12 mouse cellular contexts compared by ENCODE assay signal in the genomic region with DNA sequence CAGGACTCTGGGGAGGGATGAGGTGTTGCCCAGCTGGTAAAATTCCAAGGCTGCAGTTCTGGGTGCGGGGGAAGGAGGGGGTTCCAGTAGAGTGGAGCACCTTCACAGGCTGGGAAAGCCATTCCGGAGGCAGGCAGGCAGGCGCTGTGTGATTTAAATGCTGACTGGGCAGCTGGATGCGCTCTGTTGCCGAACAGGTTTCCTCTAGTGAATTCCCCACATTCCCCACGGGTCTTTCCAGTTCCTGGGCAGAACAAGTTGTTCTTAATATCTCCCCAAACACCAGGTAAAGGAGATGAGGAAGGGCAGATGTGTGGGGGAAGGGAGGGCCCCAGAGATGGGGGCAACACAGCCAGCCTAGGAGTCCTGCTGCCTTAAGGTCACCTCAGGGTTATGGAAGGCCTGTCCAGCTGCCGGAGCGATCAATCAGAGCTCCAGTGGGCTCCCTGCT. TPM values are rescaled to one million over a fixed set of nuclear protein-coding genes. Genes with fewer than 3 reads are reported as not detected.
DNase-seq lines count a peak whose midpoint lies in the region; ATAC-seq lines count a peak whose summit lies in the region.
"Had no signal": no experiment of that assay in that cellular context is flagged by ENCODE, and none has a peak within 500 bp of the region (broad histone marks: within the 10 kb centered on the region; RNA-seq: fewer than 3 reads in every experiment).

No protein-coding gene starts in this region.

- no peak overlapping the region for H3K27ac ChIP-seq in neural tube, embryonic 15.5 days (replicated peaks)
- H3K27ac ChIP-seq in kidney, embryonic 15.5 days: peak overlapping the region; percentile 78
- H3K27ac ChIP-seq: intestine, embryonic 15.5 days; liver, embryonic 15.5 days had no signal

- H3K4me1 ChIP-seq in neural tube, embryonic 15.5 days: peaks cover 12% of the 10 kb centered on the region; the same call in 1 of the 2 replicates
- H3K4me1 ChIP-seq in kidney, embryonic 15.5 days: peaks cover 25% of the 10 kb centered on the region
- H3K4me1 ChIP-seq: intestine, embryonic 15.5 days; liver, embryonic 15.5 days had no signal

- no peak overlapping the region for H3K4me3 ChIP-seq in neural tube, embryonic 15.5 days (replicated peaks)
- no peak overlapping the region for H3K4me3 ChIP-seq in kidney, embryonic 15.5 days (replicated peaks)
- H3K4me3 ChIP-seq: intestine, embryonic 15.5 days; liver, embryonic 15.5 days had no signal

- 36% methylated on average over 8 of the region's 8 CpGs for WGBS in neural tube, embryonic 15.5 days
- WGBS in kidney, embryonic 15.5 days: 29% methylated on average over 8 of the region's 8 CpGs

- H3K4me2 ChIP-seq in neural tube, embryonic 15.5 days: no peak overlapping the region
- H3K4me2 ChIP-seq in kidney, embryonic 15.5 days: no peak overlapping the region
- H3K4me2 ChIP-seq: intestine, embryonic 15.5 days; liver, embryonic 15.5 days had no signal

- no peak for ATAC-seq in neural tube, embryonic 15.5 days (ENCODE audit: low FRiP score)
- peak; percentile 81 for ATAC-seq in kidney, embryonic 15.5 days (replicated peaks; ENCODE audit: low FRiP score)
- ATAC-seq in frontal cortex, adult (ENCODE audit: low TSS enrichment): no peak
- ATAC-seq: intestine, embryonic 15.5 days had no signal

- peak; percentile 40 for DNase-seq in neural tube, embryonic 10.5 days (ENCODE audit: extremely low spot score, low spot score)
- DNase-seq in lung, adult 18-20 months: peak; percentile 52 to 63
- DNase-seq in yolk sac, embryonic 10.5 days (ENCODE audit: low spot score): peak; percentile 41
- no peak for DNase-seq in cerebellum, adult 18-20 months
- DNase-seq in adrenal gland, postnatal 4 days (ENCODE audit: low spot score in 2 of 2): no peak
- DNase-seq: gastrocnemius, postnatal 14 days; heart, postnatal 10 days had no signal

- H3K9ac ChIP-seq in neural tube, embryonic 15.5 days (replicated peaks): no peak overlapping the region
- no peak overlapping the region for H3K9ac ChIP-seq in kidney, embryonic 15.5 days
- H3K9ac ChIP-seq: intestine, embryonic 15.5 days; liver, embryonic 15.5 days had no signal

- no peaks in the 10 kb centered on the region for H3K27me3 ChIP-seq in neural tube, embryonic 15.5 days (replicated peaks)
- H3K27me3 ChIP-seq in kidney, embryonic 15.5 days: no peaks in the 10 kb centered on the region
- H3K27me3 ChIP-seq: intestine, embryonic 15.5 days had no signal

- no peaks in the 10 kb centered on the region for H3K36me3 ChIP-seq in neural tube, embryonic 15.5 days
- no peaks in the 10 kb centered on the region for H3K36me3 ChIP-seq in kidney, embryonic 15.5 days
- H3K36me3 ChIP-seq: intestine, embryonic 15.5 days; liver, embryonic 15.5 days had no signal

- no peaks in the 10 kb centered on the region for H3K9me3 ChIP-seq in neural tube, embryonic 15.5 days (replicated peaks)
- H3K9me3 ChIP-seq in kidney, embryonic 15.5 days (replicated peaks): no peaks in the 10 kb centered on the region
- H3K9me3 ChIP-seq: intestine, embryonic 15.5 days; liver, embryonic 15.5 days had no signal

RNA-seq across cellular contexts. Expression of a gene that starts 27.2 kb away (rescaled TPM):
- 8.5 and 12.1 TPM in 2 replicates for polyA plus RNA-seq in neural tube, embryonic 15.5 days (2015; fragmentation: Nextera tagmentation; extraction: Ambion mirVana)
- 2.1 and 3.0 TPM in 2 replicates for polyA plus RNA-seq in kidney, embryonic 15.5 days (2015; fragmentation: Nextera tagmentation; extraction: Ambion mirVana)
- total RNA-seq in adrenal gland, postnatal 4 days (2021): 1 to 10 TPM; 6.6 to 7.2 TPM

RNA-seq across cellular contexts. Expression of a gene that starts 38.4 kb away (rescaled TPM):
- 123 and 142 TPM in 2 replicates for polyA plus RNA-seq in neural tube, embryonic 15.5 days (2015; fragmentation: Nextera tagmentation; extraction: Ambion mirVana)
- 52.6 and 59.1 TPM in 2 replicates for polyA plus RNA-seq in kidney, embryonic 15.5 days (2015; fragmentation: Nextera tagmentation; extraction: Ambion mirVana)
- 10 to 100 TPM; 14.9 to 17.3 TPM for total RNA-seq in adrenal gland, postnatal 4 days (2021)

RNA-seq across cellular contexts. Expression of a gene that starts 56.2 kb away (rescaled TPM):
- 16.1 and 23.2 TPM in 2 replicates for polyA plus RNA-seq in neural tube, embryonic 15.5 days (2015; fragmentation: Nextera tagmentation; extraction: Ambion mirVana)
- 39.6 and 39.7 TPM in 2 replicates for polyA plus RNA-seq in kidney, embryonic 15.5 days (2015; fragmentation: Nextera tagmentation; extraction: Ambion mirVana)
- 10 to 100 TPM; 58.7 to 58.8 TPM for total RNA-seq in adrenal gland, postnatal 4 days (2021)

Comparison
In these comparisons a context has a peak if more than half of its experiments do, and no peak if none do; other contexts are left out.
1. DNase-seq: peak in neural tube, embryonic 10.5 days (single experiment), lung, adult 18-20 months (2 of 2) and yolk sac, embryonic 10.5 days (single experiment); none in cerebellum, adult 18-20 months (0 of 2) and adrenal gland, postnatal 4 days (0 of 2).